19 mouse cellular contexts compared by ENCODE assay signal in genomic region chr16:87676182-87676581, GRCm38 (mm10). TPM values are rescaled to one million over a fixed set of nuclear protein-coding genes. Genes with fewer than 3 reads are reported as not detected.
DNase-seq lines count a peak whose midpoint lies in the region; ATAC-seq and TF ChIP-seq lines count a peak whose summit lies in the region.
"Had no signal": no experiment of that assay in that cellular context is flagged by ENCODE, and none has a peak within 500 bp of the region (broad histone marks: within the 10 kb centered on the region; RNA-seq: fewer than 3 reads in every experiment).

No protein-coding gene starts in this region.

- no peak overlapping the region for H3K9ac ChIP-seq in heart, embryonic 11.5 days (ENCODE audit: low read depth, low read length)
- H3K9ac ChIP-seq in liver, adult 2 months (ENCODE audit: low read depth, low read length) = no peak overlapping the region
- H3K9ac ChIP-seq in liver, embryonic 15.5 days = no peak overlapping the region
- no peak overlapping the region for H3K9ac ChIP-seq in midbrain, embryonic 13.5 days (replicated peaks)
- no peak overlapping the region for H3K9ac ChIP-seq in hindbrain, embryonic 11.5 days (ENCODE audit: low read depth, low read length)
- H3K9ac ChIP-seq: embryonic facial prominence, embryonic 15.5 days; heart, embryonic 13.5 days; hindbrain, embryonic 14.5 days; neural tube, embryonic 13.5 days had no signal

- no peaks in the 10 kb centered on the region for H3K27me3 ChIP-seq in heart, embryonic 11.5 days (ENCODE audit: control insufficient read depth, insufficient read depth, low read length)
- no peaks in the 10 kb centered on the region for H3K27me3 ChIP-seq in liver, adult 2 months (ENCODE audit: control insufficient read depth, insufficient read depth, low read length)
- no peaks in the 10 kb centered on the region for H3K27me3 ChIP-seq in liver, embryonic 15.5 days
- H3K27me3 ChIP-seq in midbrain, embryonic 13.5 days = no peaks in the 10 kb centered on the region
- H3K27me3 ChIP-seq in hindbrain, embryonic 11.5 days (ENCODE audit: control insufficient read depth, insufficient read depth, low read length) = no peaks in the 10 kb centered on the region
- H3K27me3 ChIP-seq: embryonic facial prominence, embryonic 15.5 days; heart, embryonic 13.5 days; neural tube, embryonic 13.5 days had no signal

- no peak for ATAC-seq in heart, embryonic 11.5 days (replicated peaks; ENCODE audit: insufficient number of reproducible peaks, low FRiP score, low TSS enrichment)
- ATAC-seq in liver, embryonic 15.5 days (ENCODE audit: insufficient read depth) = 0 out of 2 replicates have a peak, but pooled peaks have one; percentile 28
- ATAC-seq in midbrain, embryonic 13.5 days = no peak
- no peak for ATAC-seq in hindbrain, embryonic 11.5 days (ENCODE audit: low FRiP score)

- no peak for TF ChIP-seq CTCF in liver, adult 2 months (IDR thresholded peaks at IDR 0.05; ENCODE audit: low read depth, low read length)

- H3K4me1 ChIP-seq in heart, embryonic 11.5 days (ENCODE audit: control insufficient read depth, insufficient read depth, low read length) = no peaks in the 10 kb centered on the region
- peaks cover 3% of the 10 kb centered on the region for H3K4me1 ChIP-seq in liver, adult 2 months (ENCODE audit: control insufficient read depth, insufficient read depth, low read length)
- 0 out of 2 replicates have a peak, but pooled peaks cover 4% of the 10 kb centered on the region for H3K4me1 ChIP-seq in liver, embryonic 15.5 days (replicated peaks)
- H3K4me1 ChIP-seq in midbrain, embryonic 13.5 days (replicated peaks) = no peaks in the 10 kb centered on the region
- no peaks in the 10 kb centered on the region for H3K4me1 ChIP-seq in hindbrain, embryonic 11.5 days (replicated peaks; ENCODE audit: control insufficient read depth, insufficient read depth, low read length)
- H3K4me1 ChIP-seq: limb, embryonic 10.5 days; neural tube, embryonic 13.5 days had no signal

- no peak overlapping the region for H3K4me2 ChIP-seq in heart, embryonic 11.5 days
- H3K4me2 ChIP-seq in liver, embryonic 15.5 days = no peak overlapping the region
- H3K4me2 ChIP-seq in midbrain, embryonic 13.5 days (replicated peaks) = no peak overlapping the region
- no peak overlapping the region for H3K4me2 ChIP-seq in hindbrain, embryonic 11.5 days (replicated peaks; ENCODE audit: low read depth, low read length)
- H3K4me2 ChIP-seq: embryonic facial prominence, embryonic 15.5 days; heart, embryonic 13.5 days; hindbrain, embryonic 14.5 days; neural tube, embryonic 13.5 days had no signal

- H3K4me3 ChIP-seq in heart, embryonic 11.5 days (ENCODE audit: low read depth, low read length) = no peak overlapping the region
- no peak overlapping the region for H3K4me3 ChIP-seq in liver, adult 2 months (ENCODE audit: insufficient read depth, low read depth, low read length)
- H3K4me3 ChIP-seq in liver, embryonic 15.5 days (replicated peaks) = no peak overlapping the region
- no peak overlapping the region for H3K4me3 ChIP-seq in midbrain, embryonic 13.5 days (replicated peaks)
- no peak overlapping the region for H3K4me3 ChIP-seq in hindbrain, embryonic 11.5 days (ENCODE audit: low read depth, low read length)
- H3K4me3 ChIP-seq: embryonic facial prominence, embryonic 15.5 days; heart, embryonic 13.5 days; left cerebral cortex, adult 2 months; limb, embryonic 10.5 days; neural tube, embryonic 13.5 days had no signal

- H3K27ac ChIP-seq in heart, embryonic 11.5 days (ENCODE audit: low read depth, low read length) = no peak overlapping the region
- no peak overlapping the region for H3K27ac ChIP-seq in liver, adult 2 months (replicated peaks; ENCODE audit: insufficient read depth, low read depth, low read length)
- H3K27ac ChIP-seq in liver, embryonic 15.5 days (replicated peaks) = no peak overlapping the region
- H3K27ac ChIP-seq in midbrain, embryonic 13.5 days = no peak overlapping the region
- no peak overlapping the region for H3K27ac ChIP-seq in hindbrain, embryonic 11.5 days (ENCODE audit: low read depth, low read length)
- H3K27ac ChIP-seq: hindbrain, embryonic 14.5 days; left cerebral cortex, adult 2 months; limb, embryonic 10.5 days; neural tube, embryonic 13.5 days; stomach, postnatal 0 days had no signal

- WGBS in heart, embryonic 11.5 days (ENCODE audit: insufficient replicate concordance) = 76% methylated on average over 10 of the region's 10 CpGs
- WGBS in liver, adult 2 months = 33% methylated on average over 10 of the region's 10 CpGs
- WGBS in liver, embryonic 15.5 days (ENCODE audit: insufficient replicate concordance) = 60% methylated on average over 10 of the region's 10 CpGs
- WGBS in midbrain, embryonic 13.5 days = 80% methylated on average over 10 of the region's 10 CpGs
- 70% methylated on average over 10 of the region's 10 CpGs for WGBS in hindbrain, embryonic 11.5 days

- no peaks in the 10 kb centered on the region for H3K79me2 ChIP-seq in liver, adult 2 months (ENCODE audit: control insufficient read depth, insufficient read depth, low read length)

- no peaks in the 10 kb centered on the region for H3K9me3 ChIP-seq in heart, embryonic 11.5 days (replicated peaks; ENCODE audit: control insufficient read depth, low read length)
- H3K9me3 ChIP-seq in liver, embryonic 15.5 days (replicated peaks) = no peaks in the 10 kb centered on the region
- H3K9me3 ChIP-seq in midbrain, embryonic 13.5 days = no peaks in the 10 kb centered on the region
- no peaks in the 10 kb centered on the region for H3K9me3 ChIP-seq in hindbrain, embryonic 11.5 days (ENCODE audit: control insufficient read depth, low read length)
- H3K9me3 ChIP-seq: embryonic facial prominence, embryonic 15.5 days; heart, embryonic 13.5 days; limb, embryonic 10.5 days; neural tube, embryonic 13.5 days had no signal

- no peaks in the 10 kb centered on the region for H3K36me3 ChIP-seq in heart, embryonic 11.5 days (ENCODE audit: control insufficient read depth, insufficient read depth, low read length)
- H3K36me3 ChIP-seq in liver, adult 2 months (ENCODE audit: control insufficient read depth, insufficient read depth, low read length) = no peaks in the 10 kb centered on the region
- H3K36me3 ChIP-seq in liver, embryonic 15.5 days (replicated peaks) = no peaks in the 10 kb centered on the region
- no peaks in the 10 kb centered on the region for H3K36me3 ChIP-seq in midbrain, embryonic 13.5 days
- no peaks in the 10 kb centered on the region for H3K36me3 ChIP-seq in hindbrain, embryonic 11.5 days (ENCODE audit: control insufficient read depth, insufficient read depth, low read length)
- H3K36me3 ChIP-seq: embryonic facial prominence, embryonic 15.5 days; heart, embryonic 13.5 days; limb, embryonic 10.5 days; neural tube, embryonic 13.5 days had no signal

- no peak for TF ChIP-seq POLR2A in liver, adult 2 months (IDR thresholded peaks at IDR 0.05; ENCODE audit: extremely low read depth, insufficient read depth, low read length)

- peak; percentile 89 for DNase-seq in heart, adult 11 months
- peak; percentile 98 for DNase-seq in liver, adult 2 months (ENCODE audit: extremely low read depth, low read depth, low spot score)
- no peak for DNase-seq in liver
- DNase-seq in embryo, embryonic 10.5 days (ENCODE audit: low spot score) = peak; percentile 24
- no peak for DNase-seq in hindbrain, embryonic 11.5 days (ENCODE audit: low spot score)
- DNase-seq: cerebellum, adult 8-10 months; lung, adult 2 months; midbrain, embryonic 14.5 days; right cerebral cortex, adult 18-20 months had no signal

RNA-seq across cellular contexts. Expression of gene Bach1, which starts 22.6 kb away (rescaled TPM):
- polyA plus RNA-seq in heart, embryonic 11.5 days (2014; fragmentation: Nextera tagmentation; extraction: Ambion mirVana) = 11.2 and 13.1 TPM in 2 replicates
- 28.9 and 34.8 TPM in 2 replicates for total RNA-seq in liver, adult 2 months (2014; rRNA removed)
- 6.3 and 8.2 TPM in 2 replicates for polyA plus RNA-seq in liver, adult 2 months (2012; rRNA removed)
- 6.5 and 6.9 TPM in 2 replicates for polyA plus RNA-seq in liver, embryonic 15.5 days (2015; fragmentation: Nextera tagmentation; extraction: Ambion mirVana)
- polyA plus RNA-seq in midbrain, embryonic 13.5 days (2015; fragmentation: Nextera tagmentation; extraction: Ambion mirVana) = 21.1 and 25.4 TPM in 2 replicates
- polyA plus RNA-seq in hindbrain, embryonic 11.5 days (2014; fragmentation: Nextera tagmentation; extraction: Ambion mirVana) = 24.8 and 30.2 TPM in 2 replicates

Comparison
In these comparisons a context has a peak if more than half of its experiments do, and no peak if none do; other contexts are left out.
1. DNase-seq: peak in heart, adult 11 months (single experiment), liver, adult 2 months (single experiment) and embryo, embryonic 10.5 days (single experiment); none in liver (single experiment) and hindbrain, embryonic 11.5 days (single experiment).